Mouse (Mus musculus) heart, adult 2 months (tissue): ENCODE measurements around the gene Naa25.
A peak's percentile ranks its signal among the peaks of the same experiment; 100 is the strongest.
"Not testable (repeated sequence)": the region's sequence is repeated elsewhere in the genome, so short reads cannot be mapped to it uniquely, and the experiment has no call there.

ENCODE experiments used
- CTCF ChIP-seq: fragments of 200-600 bp; IDR thresholded peaks from 2 replicates; pipeline ENCODE4 v1.8.1; 2022; ENCODE audit warnings: antibody characterized with exemption, mild to moderate bottlenecking, moderate library complexity
- EP300 ChIP-seq: fragments of 200-500 bp; IDR thresholded peaks from 2 replicates; pipeline ENCODE4 v1.6.1; 2011; ENCODE audit warnings: low read depth, low read length, control low read depth; ENCODE audit not compliant: insufficient read depth

DNA sequence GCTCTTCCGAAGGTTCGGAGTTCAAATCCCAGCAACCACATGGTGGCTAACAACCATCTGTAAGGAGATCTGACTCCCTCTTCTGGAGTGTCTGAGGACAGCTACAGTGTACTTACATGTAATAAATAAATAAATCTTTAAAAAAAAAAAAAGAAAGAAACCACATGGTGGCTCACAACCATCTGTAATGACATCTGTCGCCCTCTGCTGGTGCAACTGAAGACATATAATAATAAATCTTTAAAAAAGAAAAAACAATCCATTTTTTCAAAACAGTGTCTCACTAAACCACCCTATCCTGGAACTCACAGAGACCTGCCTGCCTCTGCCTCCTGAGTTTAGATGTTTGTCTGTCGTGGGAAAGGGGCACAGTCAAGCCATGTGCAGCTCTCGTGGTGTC, 20.8 kb upstream of the Naa25 start:
- peak; percentile 69 for TF ChIP-seq CTCF
- not testable (repeated sequence) for TF ChIP-seq EP300
